Mouse (Mus musculus) embryonic facial prominence, embryonic 13.5 days (tissue): ENCODE measurements at regions not wholly inside any gene's neighbourhood (a gene's known extent, or its start where the extent isn't known, plus 50 kb on each side); places are given as distances from the start of the nearest gene placed in this dataset.

Source experiments
- ATAC-seq: fragments of 200-750 bp; cut with Nextera tagmentation; 2 replicates; pipeline ENCODE4 v1.8.0; 2017; ENCODE audit warnings: low read depth; ENCODE audit not compliant: insufficient number of reproducible peaks, insufficient read depth, low FRiP score, low TSS enrichment
- H3K27ac ChIP-seq: fragments of 300-500 bp; sonication (generic); 2 replicates; pipeline ENCODE4 v1.5.1; 2015; ENCODE audit warnings: moderate library complexity, mild to moderate bottlenecking, inconsistent platforms
- H3K27me3 ChIP-seq: fragments of 300-500 bp; sonication (generic); 2 replicates; pipeline ENCODE4 v1.6.1; 2015; ENCODE audit warnings: mild to moderate bottlenecking, inconsistent platforms
- H3K36me3 ChIP-seq: fragments of 300-500 bp; sonication (generic); 2 replicates; pipeline ENCODE4 v1.6.1; 2015; ENCODE audit warnings: mild to moderate bottlenecking, inconsistent platforms
- H3K4me1 ChIP-seq: fragments of 300-500 bp; sonication (generic); 2 replicates; pipeline ENCODE4 v1.6.1; 2015; ENCODE audit warnings: inconsistent platforms
- H3K4me2 ChIP-seq: fragments of 300-500 bp; sonication (generic); 2 replicates; pipeline ENCODE4 v1.6.1; 2015; ENCODE audit warnings: moderate library complexity, mild to moderate bottlenecking, inconsistent platforms
- H3K4me3 ChIP-seq: fragments of 300-500 bp; sonication (generic); 2 replicates; pipeline ENCODE4 v1.5.1; 2015; ENCODE audit warnings: mild to moderate bottlenecking, inconsistent platforms
- H3K9ac ChIP-seq: fragments of 300-500 bp; sonication (generic); 2 replicates; pipeline ENCODE4 v1.6.1; 2015; ENCODE audit warnings: mild to moderate bottlenecking, inconsistent platforms
- H3K9me3 ChIP-seq: fragments of 300-500 bp; sonication (generic); 2 replicates; pipeline ENCODE4 v1.6.1; 2016; ENCODE audit warnings: inconsistent platforms
- WGBS: fragments of 180-500 bp; shearing (Covaris S2); methylation state at CpG from one replicate; pipeline ENCODE4 v1.1.7; 2015; ENCODE audit warnings: mixed read lengths; 5-methylcytosine and 5-hydroxymethylcytosine counted together

DNA sequence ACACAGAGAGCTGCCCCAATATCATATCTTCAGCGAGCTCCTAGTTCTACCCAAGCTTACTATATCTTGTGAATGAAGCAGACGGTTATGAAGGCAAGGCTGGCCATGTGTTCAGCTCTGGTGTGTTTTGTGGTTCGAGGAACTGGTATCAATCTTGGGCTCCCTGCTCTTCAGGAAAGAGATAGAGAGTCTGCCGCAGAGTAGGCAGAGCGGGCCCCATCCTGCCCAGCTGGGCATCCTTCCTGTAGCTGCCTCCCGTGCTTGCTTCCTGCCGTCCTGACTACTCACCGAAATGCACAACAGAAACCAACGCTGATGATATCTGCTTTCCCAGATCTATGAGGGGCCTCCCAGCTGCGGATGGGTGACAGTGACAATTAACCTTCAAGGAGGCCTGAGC, 60.3 kb downstream of the Snrpe start:
- Histone ChIP-seq H3K9me3 (no peaks in the 10 kb centered on the region), H3K4me2 (no peak overlapping the region), H3K9ac (no peak overlapping the region), H3K36me3 (no peaks in the 10 kb centered on the region), H3K27me3 (no peaks in the 10 kb centered on the region), H3K27ac (no peak overlapping the region), H3K4me1 (no peaks in the 10 kb centered on the region), H3K4me3 (no peak overlapping the region)
- no peak for ATAC-seq
- 77% methylated on average over 10 of the region's 10 CpGs for WGBS

DNA sequence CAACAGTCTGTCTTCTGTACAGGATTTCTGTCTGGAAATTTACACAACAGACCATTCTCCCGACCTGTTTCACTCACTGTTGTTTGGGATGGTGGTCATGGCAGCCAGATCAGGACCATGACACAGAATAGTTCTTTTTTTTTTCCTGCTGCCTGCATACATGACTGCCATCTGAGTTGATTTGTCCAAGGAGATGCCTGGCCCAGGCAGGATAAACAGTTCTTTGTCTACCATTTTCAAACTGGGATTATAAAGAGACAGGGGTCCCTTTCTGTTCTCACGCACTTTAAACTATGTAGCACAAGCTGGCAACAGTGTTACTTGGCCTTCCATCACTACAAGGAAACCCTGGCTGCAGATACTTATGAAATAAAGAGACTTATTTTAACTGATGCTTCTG, 61.1 kb downstream of the Snrpe start:
- whole genome bisulfite sequencing, result 33% methylated on average over 2 of the region's 2 CpGs
- ATAC-seq, result no peak
- H3K4me3 ChIP-seq, result no peak overlapping the region
- no peaks in the 10 kb centered on the region for H3K9me3 ChIP-seq
- H3K27ac ChIP-seq, result no peak overlapping the region
- H3K36me3 ChIP-seq, result no peaks in the 10 kb centered on the region
- no peak overlapping the region for H3K9ac ChIP-seq
- H3K4me1 ChIP-seq, result no peaks in the 10 kb centered on the region
- no peaks in the 10 kb centered on the region for H3K27me3 ChIP-seq
- no peak overlapping the region for H3K4me2 ChIP-seq

DNA sequence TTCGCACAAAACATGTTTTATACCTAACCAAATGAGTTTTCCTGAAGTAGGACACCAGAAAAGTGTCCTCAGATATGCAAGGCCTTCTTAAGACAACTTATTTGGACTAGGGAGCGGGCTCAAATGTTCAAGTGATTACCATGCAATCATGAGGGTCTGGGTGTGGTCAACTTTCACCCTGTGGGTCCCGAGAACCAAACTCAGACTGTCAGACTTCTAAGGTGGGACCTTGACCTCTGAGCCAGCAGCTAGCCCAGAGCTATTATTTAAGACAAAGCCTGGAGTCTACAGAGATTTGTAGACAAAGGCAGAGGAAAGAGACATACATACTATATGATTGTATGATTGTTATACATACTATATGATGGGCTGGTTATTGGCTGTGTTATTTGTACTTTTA, 62.5 kb downstream of the Snrpe start:
- Histone ChIP-seq H3K4me2 (no peak overlapping the region), H3K27me3 (no peaks in the 10 kb centered on the region)

DNA sequence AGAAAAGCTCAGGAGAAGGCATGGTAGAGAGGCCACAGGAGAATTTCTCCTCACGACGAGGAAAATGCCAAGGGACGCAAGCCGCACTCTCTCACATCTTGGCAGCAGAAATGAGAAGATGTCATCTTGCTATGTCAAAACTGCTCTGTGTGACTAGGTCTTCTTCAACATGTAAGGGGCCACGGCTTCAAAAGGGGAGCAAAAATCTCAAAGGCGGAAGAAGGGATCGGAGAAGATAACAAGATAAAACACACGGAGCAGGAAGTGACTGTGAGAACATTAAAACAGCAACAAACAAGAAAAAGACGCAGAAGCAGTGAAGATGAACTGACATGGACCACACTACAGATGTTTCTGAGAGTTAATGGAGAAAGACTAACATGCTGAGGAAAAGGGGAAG, 65.1 kb downstream of the Snrpe start:
- H3K4me1 ChIP-seq, result no peaks in the 10 kb centered on the region
- H3K4me2 ChIP-seq, result no peak overlapping the region
- H3K27me3 ChIP-seq, result no peaks in the 10 kb centered on the region
- 86% methylated on average over 9 of the region's 9 CpGs for WGBS
- H3K27ac ChIP-seq, result no peak overlapping the region
- H3K9me3 ChIP-seq, result no peaks in the 10 kb centered on the region
- no peak overlapping the region for H3K4me3 ChIP-seq
- no peaks in the 10 kb centered on the region for H3K36me3 ChIP-seq
- no peak overlapping the region for H3K9ac ChIP-seq
- no peak for ATAC-seq

More for the DNA sequence above, 62.5 kb downstream of the Snrpe start:
- Histone ChIP-seq H3K4me1 (no peaks in the 10 kb centered on the region), H3K36me3 (no peaks in the 10 kb centered on the region), H3K27ac (no peak overlapping the region), H3K9me3 (no peaks in the 10 kb centered on the region), H3K4me3 (no peak overlapping the region), H3K9ac (no peak overlapping the region)
- WGBS, result 76% methylated on average over 3 of the region's 3 CpGs
- ATAC-seq, result no peak

DNA sequence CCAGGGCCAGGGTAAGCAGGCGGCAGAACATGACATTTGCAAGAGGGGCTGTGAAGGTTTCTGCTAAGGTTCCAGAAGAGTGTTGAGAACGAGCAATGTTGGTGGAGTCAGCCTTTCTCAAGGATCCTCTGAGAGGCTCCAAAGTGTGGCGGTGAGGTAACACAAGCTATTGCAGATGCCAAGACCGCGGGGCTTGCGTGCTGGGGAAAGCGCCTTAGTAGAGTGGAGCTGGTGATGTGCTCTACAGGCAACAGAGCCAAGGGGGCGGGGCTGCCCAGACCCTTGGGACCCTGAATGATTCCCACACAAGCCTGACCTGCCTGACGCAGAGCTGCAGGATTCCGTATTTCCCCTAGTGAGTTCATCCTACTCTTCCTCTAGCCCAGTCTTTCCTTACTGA, 66.3 kb downstream of the Snrpe start:
- no peaks in the 10 kb centered on the region for H3K27me3 ChIP-seq
- H3K4me3 ChIP-seq, result no peak overlapping the region
- 82% methylated on average over 10 of the region's 10 CpGs for WGBS
- no peak overlapping the region for H3K27ac ChIP-seq
- H3K36me3 ChIP-seq, result no peaks in the 10 kb centered on the region
- H3K9ac ChIP-seq, result no peak overlapping the region
- no peaks in the 10 kb centered on the region for H3K4me1 ChIP-seq
- no peak overlapping the region for H3K4me2 ChIP-seq
- ATAC-seq, result no peak
- no peaks in the 10 kb centered on the region for H3K9me3 ChIP-seq

DNA sequence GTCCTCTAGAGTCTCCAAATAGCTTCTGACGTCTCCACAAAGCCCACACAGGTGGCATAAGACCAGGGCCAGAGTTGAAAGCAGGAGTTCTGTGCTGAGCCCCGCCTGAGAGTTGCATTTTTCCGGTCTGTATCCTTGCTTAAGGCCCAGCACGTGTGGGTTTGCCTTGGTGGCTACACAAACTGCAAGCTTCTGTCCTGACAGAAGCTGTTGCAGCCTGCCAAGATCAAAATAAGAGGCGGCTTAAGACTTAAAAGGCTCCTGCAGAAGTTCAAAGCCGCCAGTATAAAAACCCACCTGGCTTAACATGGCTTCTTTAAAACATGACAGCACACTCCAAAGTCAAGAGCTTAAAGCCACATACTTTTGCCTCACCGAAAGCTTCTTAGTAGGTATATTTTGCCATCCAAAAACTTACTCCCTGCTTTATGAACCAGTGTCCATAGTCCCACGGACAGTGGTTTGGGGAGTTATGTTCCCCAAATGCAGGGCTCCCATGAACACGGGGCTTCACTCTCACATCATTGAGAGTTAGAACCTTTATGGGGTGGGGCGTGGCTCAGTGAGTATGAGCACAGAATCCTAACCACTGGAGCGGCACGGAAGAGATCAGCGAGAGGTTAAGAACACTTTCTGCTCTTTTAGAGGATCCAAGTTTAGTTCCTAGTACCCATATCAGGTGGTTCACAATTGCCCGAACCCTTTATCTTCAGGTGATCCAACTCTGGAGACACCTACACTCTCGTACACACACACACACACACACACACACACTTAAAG, 67.9 kb downstream of the Snrpe start:
- Histone ChIP-seq H3K4me3 (no peak overlapping the region), H3K4me2 (no peak overlapping the region), H3K9ac (no peak overlapping the region), H3K9me3 (no peaks in the 10 kb centered on the region), H3K27me3 (no peaks in the 10 kb centered on the region), H3K4me1 (no peaks in the 10 kb centered on the region), H3K27ac (no peak overlapping the region), H3K36me3 (no peaks in the 10 kb centered on the region)
- 74% methylated on average over 15 of the region's 15 CpGs for WGBS
- no peak for ATAC-seq

DNA sequence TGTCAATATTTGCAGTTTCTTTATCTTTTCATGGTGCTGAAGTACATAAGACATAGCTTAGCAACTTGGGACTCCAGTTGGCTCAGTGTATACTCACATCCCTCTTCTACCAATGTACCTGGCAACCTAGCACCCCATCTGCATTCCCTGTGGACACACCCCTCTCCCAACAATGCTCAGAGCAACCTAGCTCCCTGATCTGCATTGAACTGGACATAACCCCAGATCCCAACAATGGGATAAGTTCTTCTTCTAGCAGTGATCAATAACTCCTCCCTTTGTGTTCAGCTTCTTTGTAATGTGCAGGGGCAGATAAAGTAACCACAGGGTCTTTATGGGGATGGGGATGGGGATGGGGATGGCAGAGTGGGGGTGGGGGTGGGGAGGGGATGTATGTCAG, 79.4 kb downstream of the Snrpe start:
- H3K27me3 ChIP-seq, result no peaks in the 10 kb centered on the region
- no peaks in the 10 kb centered on the region for H3K4me1 ChIP-seq
- H3K27ac ChIP-seq, result no peak overlapping the region
- no peaks in the 10 kb centered on the region for H3K36me3 ChIP-seq
- H3K4me2 ChIP-seq, result no peak overlapping the region
- no peak for ATAC-seq
- no peak overlapping the region for H3K4me3 ChIP-seq
- no peak overlapping the region for H3K9ac ChIP-seq
- no peaks in the 10 kb centered on the region for H3K9me3 ChIP-seq

DNA sequence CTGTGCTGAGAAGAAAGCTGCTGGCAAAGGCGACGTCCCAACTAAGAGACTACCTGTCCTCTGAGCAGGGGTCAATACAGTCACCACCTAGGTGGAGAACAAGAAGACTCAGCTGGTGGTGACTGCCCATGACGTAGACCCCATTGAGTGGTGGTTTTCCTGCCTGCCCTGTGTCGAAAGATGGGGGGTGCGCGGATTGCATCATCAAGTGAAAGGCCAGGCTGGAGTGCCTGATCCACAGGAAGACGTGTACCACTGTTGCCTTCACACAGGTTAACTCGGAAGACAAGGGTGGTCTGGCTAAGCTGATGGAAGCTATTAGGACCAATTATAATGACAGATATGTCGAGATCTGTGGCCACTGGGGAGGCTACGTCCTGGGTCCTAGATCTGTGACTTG, 80.3 kb downstream of the Snrpe start:
- no peaks in the 10 kb centered on the region for H3K4me1 ChIP-seq
- no peak overlapping the region for H3K9ac ChIP-seq
- H3K4me2 ChIP-seq, result no peak overlapping the region
- no peak overlapping the region for H3K4me3 ChIP-seq
- no peak overlapping the region for H3K27ac ChIP-seq
- WGBS, result 81% methylated on average over 10 of the region's 10 CpGs
- H3K9me3 ChIP-seq, result no peaks in the 10 kb centered on the region
- H3K36me3 ChIP-seq, result no peaks in the 10 kb centered on the region
- H3K27me3 ChIP-seq, result no peaks in the 10 kb centered on the region
- ATAC-seq, result no peak

DNA sequence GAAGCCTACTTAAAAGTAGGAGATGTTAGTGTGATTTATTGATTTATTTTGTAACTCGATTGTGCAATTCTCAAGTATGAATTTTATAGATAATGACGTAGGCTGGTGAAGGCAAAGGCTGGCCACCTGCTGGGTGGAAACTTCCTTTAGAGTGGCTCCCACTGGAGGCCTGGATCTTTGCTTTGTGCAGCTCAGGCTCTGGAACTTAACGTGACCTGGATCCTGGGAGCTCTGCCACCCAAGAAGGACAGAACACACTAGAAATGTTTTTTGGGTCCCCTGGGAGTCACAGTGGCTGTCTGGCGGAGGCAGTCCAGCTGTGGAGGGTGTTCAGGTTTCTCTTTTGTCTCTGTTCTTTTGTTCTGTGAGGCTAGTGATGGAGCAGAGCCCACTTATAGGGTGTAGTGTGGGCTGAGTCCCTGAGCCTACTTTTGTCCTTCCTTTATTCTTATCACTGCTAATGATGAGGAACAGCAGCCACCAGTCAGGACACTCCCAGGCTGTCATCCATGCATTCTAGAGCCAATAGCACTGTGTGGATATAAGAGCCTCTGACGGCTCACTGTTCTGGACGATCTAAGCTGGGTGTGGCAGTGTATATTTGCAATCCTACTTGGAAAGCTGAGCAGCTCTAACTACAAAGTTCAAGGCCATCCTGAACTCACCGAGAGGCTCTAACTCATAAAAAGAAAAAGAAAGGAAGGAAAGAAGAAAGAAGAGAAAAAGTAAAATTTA, 82.3 kb downstream of the Snrpe start:
- Histone ChIP-seq H3K4me3 (no peak overlapping the region), H3K9ac (no peak overlapping the region), H3K9me3 (no peaks in the 10 kb centered on the region), H3K27me3 (no peaks in the 10 kb centered on the region), H3K27ac (no peak overlapping the region), H3K4me2 (no peak overlapping the region), H3K36me3 (no peaks in the 10 kb centered on the region), H3K4me1 (no peaks in the 10 kb centered on the region)
- WGBS, result 72% methylated on average over 7 of the region's 7 CpGs
- no peak for ATAC-seq

DNA sequence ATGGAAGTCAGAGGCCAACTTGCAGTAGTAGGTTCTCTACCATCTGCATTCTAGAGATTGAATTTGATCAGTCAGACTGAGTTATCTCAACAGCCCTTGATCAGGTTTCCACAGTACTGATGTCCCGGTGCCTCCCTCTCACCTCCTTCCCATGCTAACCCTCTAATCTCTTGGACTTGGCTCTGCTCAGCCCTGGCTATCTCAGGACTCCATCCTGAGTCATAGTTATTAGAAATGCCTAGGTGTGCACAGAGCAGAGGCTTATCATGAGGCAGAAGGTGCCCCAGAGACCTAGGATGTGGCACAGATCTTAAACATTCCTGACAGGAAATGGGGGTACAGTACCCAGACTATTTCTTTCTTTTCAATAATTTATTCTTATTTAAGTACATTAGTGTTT, 87.3 kb downstream of the Snrpe start:
- Histone ChIP-seq H3K9me3 (no peaks in the 10 kb centered on the region), H3K27ac (no peak overlapping the region), H3K4me3 (no peak overlapping the region), H3K27me3 (no peaks in the 10 kb centered on the region), H3K9ac (no peak overlapping the region), H3K4me1 (no peaks in the 10 kb centered on the region), H3K36me3 (no peaks in the 10 kb centered on the region), H3K4me2 (no peak overlapping the region)
- 86% methylated on average over 1 of the region's 1 CpGs for WGBS
- no peak for ATAC-seq

DNA sequence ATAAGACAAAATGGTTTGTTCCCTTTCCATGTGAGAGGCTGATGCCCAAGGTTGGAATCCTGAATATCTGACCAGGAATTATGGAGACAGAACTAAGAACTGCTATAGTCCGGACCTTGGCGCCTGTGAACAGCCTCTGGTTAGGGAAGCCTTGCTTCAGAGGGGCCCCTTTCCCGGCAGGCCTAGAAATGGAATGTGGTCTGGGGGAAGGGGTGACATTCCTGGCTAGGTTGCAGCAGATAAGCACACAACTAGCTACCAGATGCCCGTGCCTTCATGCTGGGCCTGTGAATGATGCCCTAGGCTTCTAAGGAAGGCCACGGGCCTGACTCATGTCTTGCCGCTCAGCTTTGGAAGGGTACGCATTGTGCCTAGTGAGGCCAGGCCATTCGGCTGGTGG, 89.4 kb downstream of the Snrpe start:
- no peak for ATAC-seq
- Histone ChIP-seq H3K27me3 (no peaks in the 10 kb centered on the region), H3K4me3 (no peak overlapping the region), H3K9ac (no peak overlapping the region), H3K27ac (no peak overlapping the region), H3K4me1 (no peaks in the 10 kb centered on the region), H3K36me3 (no peaks in the 10 kb centered on the region), H3K9me3 (no peaks in the 10 kb centered on the region), H3K4me2 (no peak overlapping the region)
- 71% methylated on average over 8 of the region's 8 CpGs for WGBS

DNA sequence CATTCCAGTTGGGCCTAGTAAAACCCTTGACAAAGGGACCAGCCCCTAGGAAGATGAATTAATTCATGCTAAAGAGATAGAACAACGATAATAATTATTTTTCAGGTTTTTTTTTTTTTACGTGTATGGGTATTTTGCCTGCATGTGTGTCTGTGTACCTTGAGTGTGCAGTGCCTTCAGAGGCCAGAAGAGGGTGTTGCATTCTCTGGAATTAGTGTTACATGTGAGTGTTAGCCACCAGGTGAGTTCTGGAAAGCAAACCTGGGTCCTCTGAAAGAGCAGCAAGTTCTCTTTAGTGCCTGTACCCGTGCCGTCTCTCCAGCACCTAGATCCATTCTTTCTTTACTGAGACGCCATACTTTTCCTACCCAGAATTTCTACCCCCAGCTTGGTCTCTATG, 92.8 kb upstream of the Sox13 start:
- 95% methylated on average over 5 of the region's 5 CpGs for WGBS
- H3K4me1 ChIP-seq, result no peaks in the 10 kb centered on the region
- H3K4me2 ChIP-seq, result no peak overlapping the region
- H3K4me3 ChIP-seq, result no peak overlapping the region
- no peak overlapping the region for H3K9ac ChIP-seq
- no peaks in the 10 kb centered on the region for H3K36me3 ChIP-seq
- no peak for ATAC-seq
- no peaks in the 10 kb centered on the region; the same call in 1 of the 2 replicates for H3K9me3 ChIP-seq
- H3K27me3 ChIP-seq, result no peaks in the 10 kb centered on the region
- no peak overlapping the region for H3K27ac ChIP-seq
